Mouse (Mus musculus) E14TG2a.4 (cell line): ENCODE results near the gene 4930568D16Rik.

ENCODE experiments used
- H3K27me3 ChIP-seq: 2 replicates; pipeline ENCODE4 v1.6.1; 2014; ENCODE audit warnings: low read length, control low read depth; ENCODE audit not compliant: insufficient read depth
- H3K36me3 ChIP-seq: 2 replicates; pipeline ENCODE4 v1.6.1; 2014; ENCODE audit warnings: low read length, control low read depth; ENCODE audit not compliant: insufficient read depth
- H3K4me1 ChIP-seq: replicated peaks from 2 replicates; pipeline ENCODE4 v1.6.1; 2014; ENCODE audit warnings: low read depth, low read length, control low read depth
- H3K4me3 ChIP-seq: replicated peaks from 2 replicates; pipeline ENCODE4 v1.5.1; 2014; ENCODE audit warnings: mild to moderate bottlenecking, low read length
- H3K9me3 ChIP-seq: 2 replicates; pipeline ENCODE4 v1.6.1; 2014; ENCODE audit warnings: low read length, control low read depth
- CTCF ChIP-seq: conservative IDR thresholded peaks from 2 replicates; pipeline ENCODE4 v1.5.1; 2014; ENCODE audit warnings: low read length
- NANOG ChIP-seq: IDR thresholded peaks from 2 replicates; pipeline ENCODE4 v1.6.1; 2014; ENCODE audit warnings: borderline replicate concordance, low read length, mixed read lengths
- POU5F1 ChIP-seq: IDR thresholded peaks from 2 replicates; pipeline ENCODE4 v1.6.1; 2014; ENCODE audit warnings: low read length, borderline replicate concordance

4930568D16Rik gene

GRCm38 (mm10) chr2:35337419-35337818, 30.1 kb downstream of the 4930568D16Rik start:
- Histone ChIP-seq H3K4me1 (peaks cover 42% of the 10 kb centered on the region), H3K36me3 (no peaks in the 10 kb centered on the region), H3K4me3 (peak overlapping the region; percentile 26; the same call in 1 of the 2 replicates), H3K9me3 (no peaks in the 10 kb centered on the region), H3K27me3 (peaks cover 16% of the 10 kb centered on the region)
- TF ChIP-seq NANOG (no peak), POU5F1 (no peak), CTCF (no peak)

GRCm38 (mm10) chr2:35336388-35337280, 30.9 kb downstream of the 4930568D16Rik start, which contains the start of gene Stom:
Gene Stom, minus strand, starts transcription at chr2:35336976.
- TF ChIP-seq CTCF (no peak), POU5F1 (no peak)
- Histone ChIP-seq H3K4me3 (peak within 1 kb of the TSS; percentile 90), H3K27me3 (peaks cover 16% of the 10 kb centered on the region), H3K4me1 (peaks cover 35% of the 10 kb centered on the region), H3K36me3 (no peaks in the 10 kb centered on the region), H3K9me3 (no peaks in the 10 kb centered on the region)

- H3K36me3 ChIP-seq, result no peaks in the 10 kb centered on the region
- H3K4me1 ChIP-seq, result peaks cover 34% of the 10 kb centered on the region
- H3K9me3 ChIP-seq, result no peaks in the 10 kb centered on the region
- H3K27me3 ChIP-seq, result peaks cover 16% of the 10 kb centered on the region
- TF ChIP-seq NANOG (no peak), POU5F1 (no peak), CTCF (no peak)
- peak overlapping the region; percentile 90 for H3K4me3 ChIP-seq
These were observed 31.9 kb downstream of the 4930568D16Rik start for GRCm38 (mm10) chr2:35335620-35336019.

GRCm38 (mm10) chr2:35333670-35334069, 33.9 kb downstream of the 4930568D16Rik start:
- peaks cover 16% of the 10 kb centered on the region for H3K27me3 ChIP-seq
- peaks cover 23% of the 10 kb centered on the region for H3K4me1 ChIP-seq
- no peaks in the 10 kb centered on the region for H3K36me3 ChIP-seq
- H3K4me3 ChIP-seq, result no peak overlapping the region
- H3K9me3 ChIP-seq, result no peaks in the 10 kb centered on the region
- TF ChIP-seq NANOG, result no peak
- no peak for TF ChIP-seq POU5F1
- no peak for TF ChIP-seq CTCF

GRCm38 (mm10) chr2:35331205-35331604, 36.3 kb downstream of the 4930568D16Rik start:
- no peaks in the 10 kb centered on the region for H3K9me3 ChIP-seq
- TF ChIP-seq CTCF (no peak), POU5F1 (no peak), NANOG (no peak)
- H3K27me3 ChIP-seq, result peaks cover 12% of the 10 kb centered on the region
- peaks cover 12% of the 10 kb centered on the region for H3K4me1 ChIP-seq
- H3K4me3 ChIP-seq, result no peak overlapping the region
- H3K36me3 ChIP-seq, result no peaks in the 10 kb centered on the region

- TF ChIP-seq CTCF, result no peak
- TF ChIP-seq NANOG, result no peak
- no peak for TF ChIP-seq POU5F1
- Histone ChIP-seq H3K4me3 (no peak overlapping the region), H3K27me3 (no peaks in the 10 kb centered on the region), H3K36me3 (no peaks in the 10 kb centered on the region), H3K9me3 (no peaks in the 10 kb centered on the region), H3K4me1 (no peaks in the 10 kb centered on the region)
These were observed 38.5 kb downstream of the 4930568D16Rik start for GRCm38 (mm10) chr2:35329061-35329460.

GRCm38 (mm10) chr2:35328064-35328792, 39.3 kb downstream of the 4930568D16Rik start:
- TF ChIP-seq CTCF, result no peak
- TF ChIP-seq POU5F1, result no peak
- no peak for TF ChIP-seq NANOG
- H3K27me3 ChIP-seq, result no peaks in the 10 kb centered on the region
- H3K9me3 ChIP-seq, result no peaks in the 10 kb centered on the region
- H3K36me3 ChIP-seq, result no peaks in the 10 kb centered on the region
- no peaks in the 10 kb centered on the region for H3K4me1 ChIP-seq
- no peak overlapping the region for H3K4me3 ChIP-seq

GRCm38 (mm10) chr2:35327583-35327982, 39.9 kb downstream of the 4930568D16Rik start:
- H3K4me1 ChIP-seq, result no peaks in the 10 kb centered on the region
- no peaks in the 10 kb centered on the region for H3K27me3 ChIP-seq
- H3K36me3 ChIP-seq, result no peaks in the 10 kb centered on the region
- TF ChIP-seq NANOG (no peak), CTCF (no peak), POU5F1 (no peak)
- H3K4me3 ChIP-seq, result no peak overlapping the region
- H3K9me3 ChIP-seq, result no peaks in the 10 kb centered on the region
